Mouse (Mus musculus) left cerebral cortex, postnatal 14 days (tissue): ENCODE measurements at regions not wholly inside any gene's neighbourhood (a gene's known extent, or its start where the extent isn't known, plus 50 kb on each side); places are given as distances from the start of the nearest gene placed in this dataset.

Experiments used
- DNase-seq, 2 experiments: peaks; one replicate each; pipeline ENCODE4 v3.0.0; 2021 to 2022; ENCODE audit warnings: low spot score in 2 of 2, mixed read lengths in 1 of 2
- intact Hi-C: fragments of 180-260 bp; cut with DNase I; formaldehyde crosslinking; loops from one replicate; pipeline ENCODE4 v1.15.1; 2025

GRCm38 (mm10) chr3:66646251-66646650 lies 334.9 kb upstream of the Rsrc1 start:
- intact Hi-C loops = no loop called here

GRCm38 (mm10) chr3:66649271-66649670 lies 331.9 kb upstream of the Rsrc1 start:
- no peak for DNase-seq
- intact Hi-C loops = no loop called here

More at GRCm38 (mm10) chr3:66646251-66646650, 334.9 kb upstream of the Rsrc1 start:
- DNase-seq = no peak

- intact Hi-C loops = no loop called here
- peak; percentile 13 to 16 for DNase-seq
Measured at GRCm38 (mm10) chr3:66650076-66650748, 331.0 kb upstream of the Rsrc1 start.

- intact Hi-C loops = no loop called here
- no peak for DNase-seq
Measured at GRCm38 (mm10) chr3:66650749-66651472, 330.3 kb upstream of the Rsrc1 start.

- no peak for DNase-seq
- intact Hi-C loops = no loop called here
Measured at GRCm38 (mm10) chr3:66652139-66652846, 328.9 kb upstream of the Rsrc1 start.

GRCm38 (mm10) chr3:66653961-66654360 lies 327.2 kb upstream of the Rsrc1 start:
- intact Hi-C loops = no loop called here
- peak in 1 of 2 experiments; percentile 3 for DNase-seq

- intact Hi-C loops = no loop called here
- DNase-seq = no peak
Measured at GRCm38 (mm10) chr3:66654860-66655259, 326.3 kb upstream of the Rsrc1 start.

- no peak for DNase-seq
- intact Hi-C loops = no loop called here
Measured at GRCm38 (mm10) chr3:66656458-66656857, 324.7 kb upstream of the Rsrc1 start.

GRCm38 (mm10) chr3:66660555-66660954 lies 320.6 kb upstream of the Rsrc1 start:
- intact Hi-C loops = no loop called here
- DNase-seq = no peak

GRCm38 (mm10) chr3:66661826-66662618 lies 319.2 kb upstream of the Rsrc1 start:
- DNase-seq = no peak
- intact Hi-C loops = no loop called here

- DNase-seq = no peak
- intact Hi-C loops = no loop called here
Measured at GRCm38 (mm10) chr3:66683589-66684286, 297.5 kb upstream of the Rsrc1 start.

GRCm38 (mm10) chr3:66684287-66684903 lies 296.8 kb upstream of the Rsrc1 start:
- intact Hi-C loops = no loop called here
- no peak for DNase-seq

- DNase-seq = no peak
- intact Hi-C loops = no loop called here
Measured at GRCm38 (mm10) chr3:66685136-66685535, 296.1 kb upstream of the Rsrc1 start.

GRCm38 (mm10) chr3:66687126-66687525 lies 294.1 kb upstream of the Rsrc1 start:
- DNase-seq = no peak
- intact Hi-C loops = no loop called here

- DNase-seq = no peak
- intact Hi-C loops = no loop called here
Measured at GRCm38 (mm10) chr3:66690906-66691522, 290.2 kb upstream of the Rsrc1 start.

- no peak for DNase-seq
Measured at GRCm38 (mm10) chr3:66695125-66695524, 286.1 kb upstream of the Rsrc1 start.

GRCm38 (mm10) chr3:66695661-66696253 lies 285.4 kb upstream of the Rsrc1 start:
- intact Hi-C loops = no loop called here

More at GRCm38 (mm10) chr3:66695125-66695524, 286.1 kb upstream of the Rsrc1 start:
- intact Hi-C loops = no loop called here

GRCm38 (mm10) chr3:66698083-66698482 lies 283.1 kb upstream of the Rsrc1 start:
- intact Hi-C loops = no loop called here
- DNase-seq = peak; percentile 21 to 69

More at GRCm38 (mm10) chr3:66695661-66696253, 285.4 kb upstream of the Rsrc1 start:
- no peak for DNase-seq
